Mouse (Mus musculus): ENCODE results near the gene Zbp1. TPM values are rescaled to one million over a fixed set of nuclear protein-coding genes. Genes with fewer than 3 reads are reported as not detected.

Zbp1 gene
- total RNA-seq, 4 experiments from 2014 or later, result 0.31 to 0.52 (median 0.46) TPM; not detected in 1

GRCm38 (mm10) chr2:173216840-173217239 is 1.9 kb downstream of the Zbp1 start:
- DNase-seq (ENCODE audit: low spot score), result no peak

DNA sequence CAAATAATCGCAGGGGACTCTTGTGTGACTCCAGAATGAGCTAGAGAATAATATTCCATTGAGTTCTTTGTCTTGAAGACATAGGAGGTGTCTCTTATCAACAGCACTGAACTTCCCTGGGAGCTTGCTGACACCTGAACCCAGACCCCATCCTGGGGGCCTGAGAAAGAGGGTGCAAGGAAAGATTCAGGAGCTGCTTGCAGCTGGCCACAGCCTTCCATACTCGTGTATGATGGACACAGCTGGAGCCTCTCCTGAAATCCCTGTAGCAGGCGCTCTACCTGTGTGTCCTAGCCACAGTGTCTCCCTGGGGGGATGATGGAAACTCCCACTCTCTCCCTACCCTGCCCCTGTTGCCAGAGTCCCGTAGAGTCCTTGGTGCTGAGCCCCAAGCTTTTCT is 6.5 kb downstream of the Zbp1 start:
- DNase-seq (ENCODE audit: low spot score), result no peak

GRCm38 (mm10) chr2:173209091-173209815 is 9.5 kb downstream of the Zbp1 start:
- no peak for DNase-seq (ENCODE audit: low spot score)

- no peak for DNase-seq (ENCODE audit: low spot score)
These were observed 11.7 kb downstream of the Zbp1 start for GRCm38 (mm10) chr2:173207051-173207450.

DNA sequence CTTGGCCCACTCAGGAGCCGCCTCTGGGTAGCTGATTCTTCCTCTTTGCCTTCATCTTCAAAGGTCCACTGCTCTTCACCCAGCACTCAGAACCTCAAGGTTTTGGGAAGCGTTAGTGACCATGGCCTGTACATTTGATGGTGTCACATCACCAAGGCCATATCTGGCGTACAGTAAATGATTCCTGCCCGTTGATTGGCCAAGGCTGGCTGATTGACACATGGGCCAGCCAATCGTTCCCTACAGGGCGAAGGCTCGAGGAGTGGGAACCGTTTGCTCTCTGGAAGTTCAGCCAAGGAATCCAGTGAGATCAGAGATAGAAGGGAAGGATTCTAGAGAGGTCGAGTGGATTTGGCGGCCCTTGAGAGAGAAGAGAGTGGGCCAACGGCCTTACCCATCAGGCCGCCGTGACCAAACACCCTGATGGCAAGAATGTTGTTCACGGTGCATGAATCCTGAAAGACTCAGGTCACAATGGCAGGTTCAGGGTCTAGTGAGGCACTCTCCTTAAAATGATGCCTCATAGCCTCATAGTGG is 13.1 kb downstream of the Zbp1 start:
- no peak for DNase-seq (ENCODE audit: low spot score)

DNA sequence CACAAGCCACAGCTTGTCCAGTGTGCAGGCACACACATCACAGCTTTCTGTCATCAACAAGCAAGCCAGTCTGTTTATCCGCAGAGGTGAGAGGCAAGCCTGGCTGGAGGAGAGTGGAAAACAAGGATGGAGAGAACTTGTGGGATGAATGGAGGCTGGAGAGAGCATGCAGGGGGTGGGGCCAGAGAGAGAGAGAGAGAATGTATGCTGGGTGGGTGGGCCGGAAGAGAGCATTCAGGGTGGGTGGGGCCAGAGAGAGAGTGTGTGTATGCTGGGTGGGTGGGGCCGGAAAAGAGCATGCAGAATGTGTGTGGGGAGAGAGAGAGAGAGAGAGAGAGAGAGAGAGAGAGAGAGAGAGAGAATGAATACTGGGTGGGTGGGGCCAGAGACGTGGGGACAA is 14.1 kb downstream of the Zbp1 start:
- no peak for DNase-seq (ENCODE audit: low spot score)

DNA sequence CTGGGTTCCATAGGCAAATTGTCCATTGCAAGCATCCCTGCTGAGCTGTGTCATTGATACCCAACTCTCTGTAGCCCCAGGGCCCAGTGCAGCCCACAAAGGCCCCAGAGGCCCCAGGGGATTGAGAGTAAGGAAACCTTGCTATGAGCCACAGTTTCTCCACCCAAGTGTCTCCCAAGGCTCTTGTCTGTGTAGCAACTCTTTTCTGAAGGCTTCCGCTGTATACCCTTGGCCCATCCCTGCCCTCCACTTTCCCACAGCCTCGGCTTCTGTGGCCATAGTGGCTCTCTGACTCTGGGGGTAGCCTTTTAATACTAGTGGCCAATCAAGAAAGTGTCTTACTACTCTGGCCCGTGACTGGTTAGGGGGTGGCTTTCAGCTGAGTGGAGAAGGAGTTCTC is 15.0 kb downstream of the Zbp1 start:
- no peak for DNase-seq (ENCODE audit: low spot score)

GRCm38 (mm10) chr2:173202924-173203689 is 15.6 kb downstream of the Zbp1 start:
- DNase-seq (ENCODE audit: low spot score), result no peak

- DNase-seq (ENCODE audit: low spot score), result no peak
These were observed 23.9 kb downstream of the Zbp1 start for GRCm38 (mm10) chr2:173194796-173195195.

- no peak for DNase-seq (ENCODE audit: low spot score)
These were observed 31.4 kb downstream of the Zbp1 start for GRCm38 (mm10) chr2:173187182-173187855.

DNA sequence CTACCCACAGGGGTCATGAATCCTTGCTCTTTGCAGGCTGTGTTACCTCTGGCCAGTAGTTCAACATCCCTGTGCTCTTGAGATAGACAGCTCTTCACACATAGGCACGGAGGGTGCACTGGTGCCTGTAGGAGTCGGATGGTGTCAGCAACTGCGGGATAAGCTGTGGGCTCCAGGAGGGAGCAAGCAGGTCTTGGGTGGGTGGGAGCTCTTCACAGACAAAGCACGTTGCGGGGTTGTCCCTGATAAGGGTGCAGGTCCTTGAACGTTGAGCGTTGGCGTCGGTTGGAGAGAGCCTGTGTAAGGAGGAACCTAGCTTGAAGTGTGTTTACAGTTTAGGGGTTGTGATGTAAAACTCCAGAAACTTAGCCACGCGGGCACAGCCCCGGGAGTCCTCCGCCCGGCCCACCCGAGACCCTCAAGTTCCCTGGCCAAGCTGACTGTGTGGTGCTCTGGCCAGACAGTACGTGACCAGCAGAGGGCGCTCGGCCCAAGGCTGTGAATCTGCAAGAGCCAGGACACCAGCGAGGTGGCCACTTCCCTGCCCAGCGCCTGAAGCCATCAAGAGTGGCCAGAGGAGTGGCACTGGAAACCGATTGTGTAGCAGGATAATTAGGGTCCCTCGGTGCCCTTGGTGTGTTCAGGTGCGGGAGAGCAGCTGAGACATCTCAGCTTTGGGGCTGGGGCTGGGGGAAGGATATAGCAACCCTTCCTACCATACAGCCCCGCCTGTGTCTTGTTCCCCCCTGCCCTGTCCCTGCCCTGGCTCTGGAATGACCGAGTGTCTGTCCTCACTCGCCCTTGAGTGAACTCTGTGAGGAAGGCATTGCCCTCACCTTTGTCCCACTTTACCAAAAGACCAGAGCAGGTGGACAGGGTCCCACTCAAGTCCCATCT is 32.4 kb downstream of the Zbp1 start:
- peak; percentile 79 for DNase-seq (ENCODE audit: low spot score)

- DNase-seq (ENCODE audit: low spot score), result no peak
These were observed 33.4 kb downstream of the Zbp1 start for GRCm38 (mm10) chr2:173185282-173185681.

GRCm38 (mm10) chr2:173184475-173185080 is 34.1 kb downstream of the Zbp1 start:
- no peak for DNase-seq (ENCODE audit: low spot score)

DNA sequence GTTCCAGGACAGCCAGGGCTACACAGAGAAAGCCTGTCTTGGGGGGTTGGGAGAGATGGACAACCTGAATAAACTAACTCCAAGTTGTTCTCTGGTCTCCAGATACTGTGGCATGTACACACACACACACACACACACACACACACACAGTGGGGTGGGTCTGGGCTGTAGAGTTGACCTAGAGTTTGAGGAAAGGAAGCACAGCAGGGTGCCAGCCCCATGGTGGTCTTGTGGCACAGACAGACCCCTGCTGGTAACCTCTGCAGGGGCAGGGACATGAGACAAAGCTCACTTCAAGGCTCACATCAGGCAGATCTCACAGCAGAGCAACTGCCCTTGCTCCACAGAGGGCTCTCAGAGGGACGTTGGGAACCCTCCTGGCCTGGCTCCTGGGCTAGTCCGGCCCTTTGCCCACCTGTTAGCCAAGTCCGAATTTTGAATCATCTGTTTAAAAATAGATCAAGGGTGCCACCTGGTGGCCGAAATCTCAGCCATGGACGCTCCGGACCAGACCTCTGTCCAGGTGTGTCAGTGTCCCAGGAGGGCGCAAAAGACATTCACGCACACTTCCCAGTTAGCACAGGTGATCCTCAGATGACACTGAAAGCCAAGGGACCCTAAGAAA is 34.8 kb downstream of the Zbp1 start:
- DNase-seq (ENCODE audit: low spot score), result peak; percentile 51

DNA sequence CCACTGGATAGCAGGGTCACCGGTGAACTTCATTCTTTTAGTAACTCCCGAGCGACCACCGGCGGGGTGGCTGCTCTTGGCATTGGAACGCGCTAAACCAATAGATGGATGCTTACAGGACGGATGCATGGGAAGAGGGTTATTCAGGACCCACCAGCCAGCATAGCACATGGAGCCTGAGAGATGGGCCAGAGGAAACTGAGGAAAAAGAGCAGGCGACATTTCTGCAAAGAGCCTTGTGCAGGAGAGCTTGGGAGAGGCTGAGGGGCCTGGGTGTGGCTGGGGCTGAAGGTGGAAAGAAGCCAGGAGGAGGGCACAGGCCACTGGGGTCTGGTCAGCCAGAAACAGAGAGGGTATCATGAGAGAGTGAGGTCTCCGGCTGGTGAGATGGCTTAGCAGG is 35.4 kb downstream of the Zbp1 start:
- no peak for DNase-seq (ENCODE audit: low spot score)

DNA sequence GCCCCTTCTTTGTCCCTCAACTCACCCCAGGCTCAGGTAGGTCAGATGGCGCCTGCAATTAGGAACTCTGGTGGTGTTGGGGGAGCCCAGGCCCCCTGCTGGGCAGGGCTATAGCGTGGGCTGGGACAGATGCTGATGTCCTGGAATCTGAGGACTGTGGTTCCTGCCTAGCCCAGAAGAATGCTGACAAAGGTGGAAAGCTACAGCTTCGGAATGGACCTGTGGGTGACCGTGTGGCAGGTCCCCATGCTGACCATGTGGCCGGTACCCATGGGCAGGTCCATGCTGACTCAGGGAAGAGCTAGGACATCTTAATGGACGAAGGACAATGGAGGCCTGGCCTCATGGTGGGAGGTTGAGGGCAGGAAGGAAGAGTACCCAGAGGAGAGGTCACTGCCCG is 35.9 kb downstream of the Zbp1 start:
- DNase-seq (ENCODE audit: low spot score), result no peak

DNA sequence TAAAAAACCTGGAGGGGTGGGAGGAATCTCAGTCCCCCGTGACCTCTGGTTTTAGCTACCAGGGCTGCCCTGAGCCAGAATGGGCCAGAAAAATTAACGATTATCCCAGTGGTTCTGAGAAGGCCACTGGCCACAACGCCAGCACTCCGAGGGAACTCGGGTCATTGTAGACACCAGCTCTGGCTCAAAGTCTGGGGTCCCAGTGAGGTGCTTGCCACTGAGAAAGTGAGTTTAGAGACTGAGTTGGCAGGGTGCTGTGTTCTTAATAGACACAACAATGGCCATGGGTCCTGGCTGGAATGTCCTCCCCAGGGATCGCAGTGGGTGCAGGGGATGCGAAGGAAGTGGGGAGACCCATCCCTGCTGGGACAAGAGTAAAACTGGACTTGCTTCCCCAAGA is 36.8 kb downstream of the Zbp1 start:
- no peak for DNase-seq (ENCODE audit: low spot score)

- no peak for DNase-seq (ENCODE audit: low spot score)
These were observed 37.2 kb downstream of the Zbp1 start for GRCm38 (mm10) chr2:173181486-173181885.

GRCm38 (mm10) chr2:173180721-173181388 is 37.9 kb downstream of the Zbp1 start:
- DNase-seq (ENCODE audit: low spot score), result no peak

GRCm38 (mm10) chr2:173180026-173180425 is 38.7 kb downstream of the Zbp1 start:
- DNase-seq (ENCODE audit: low spot score), result no peak
